Mouse (Mus musculus) megakaryocyte, embryonic 14.5 days (primary cell): ENCODE data around the gene Cabp7.

Experiments used
- FLI1 ChIP-seq: IDR thresholded peaks from 2 replicates; pipeline ENCODE4 v1.6.1; 2012; ENCODE audit warnings: low read length, inconsistent platforms, mixed read lengths
- GATA1 ChIP-seq: IDR thresholded peaks from 3 replicates; pipeline ENCODE4 v1.6.1; 2012; ENCODE audit warnings: mixed read lengths, low read length, inconsistent platforms, borderline replicate concordance

DNA sequence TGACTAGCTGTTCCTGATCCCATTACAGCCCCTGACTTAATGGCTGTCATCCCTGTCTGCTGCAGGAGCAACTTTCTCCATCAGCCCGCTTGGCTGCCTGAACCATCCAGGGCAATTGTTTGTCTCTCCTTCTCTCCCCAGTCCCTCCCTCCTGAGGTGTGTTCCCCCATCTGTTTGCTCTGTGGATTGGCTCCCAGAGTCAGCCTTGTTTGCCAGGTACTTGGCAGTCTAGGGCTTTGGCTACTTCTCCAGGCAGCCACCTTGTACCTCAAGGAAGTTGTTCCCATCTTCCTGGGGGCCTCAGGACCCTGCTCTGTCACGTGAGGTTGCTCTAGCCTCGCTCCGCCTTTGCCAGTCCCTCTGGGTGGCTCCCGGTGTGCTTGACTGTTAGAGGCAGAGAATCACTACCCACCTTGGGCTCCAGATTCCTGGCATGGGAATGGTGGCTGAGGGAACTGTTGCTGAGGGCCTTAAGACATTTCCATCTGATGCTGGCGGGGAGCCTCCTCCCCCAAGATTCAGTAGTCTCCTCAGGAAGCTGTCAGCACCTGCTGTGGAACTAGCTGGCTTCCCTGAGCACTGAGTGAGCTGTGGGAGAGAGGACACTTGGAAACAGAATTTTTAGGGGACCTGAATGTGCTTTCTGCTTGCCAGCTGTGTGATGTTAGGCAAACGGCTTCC, 25.5 kb downstream of the Cabp7 start:
- TF ChIP-seq FLI1 = no peak
- TF ChIP-seq GATA1 = no peak
